Mouse (Mus musculus) thymus, adult 2 months (tissue): ENCODE results near the gene Ccdc181.

Experiments used
- CTCF ChIP-seq: fragments of 200-500 bp; IDR thresholded peaks from 2 replicates; pipeline ENCODE4 v1.5.1; 2012; ENCODE audit warnings: mild to moderate bottlenecking, control low read depth, low read length, moderate library complexity, borderline replicate concordance; ENCODE audit not compliant: control insufficient read depth, poor library complexity, insufficient read depth; ENCODE audit errors: extremely low read depth
- POLR2A ChIP-seq: fragments of 200-500 bp; IDR thresholded peaks from 2 replicates; pipeline ENCODE4 v1.6.1; 2012; ENCODE audit warnings: mild to moderate bottlenecking, low read length, control low read depth, moderate library complexity; ENCODE audit not compliant: control insufficient read depth, poor library complexity, insufficient read depth; ENCODE audit errors: extremely low read depth

DNA sequence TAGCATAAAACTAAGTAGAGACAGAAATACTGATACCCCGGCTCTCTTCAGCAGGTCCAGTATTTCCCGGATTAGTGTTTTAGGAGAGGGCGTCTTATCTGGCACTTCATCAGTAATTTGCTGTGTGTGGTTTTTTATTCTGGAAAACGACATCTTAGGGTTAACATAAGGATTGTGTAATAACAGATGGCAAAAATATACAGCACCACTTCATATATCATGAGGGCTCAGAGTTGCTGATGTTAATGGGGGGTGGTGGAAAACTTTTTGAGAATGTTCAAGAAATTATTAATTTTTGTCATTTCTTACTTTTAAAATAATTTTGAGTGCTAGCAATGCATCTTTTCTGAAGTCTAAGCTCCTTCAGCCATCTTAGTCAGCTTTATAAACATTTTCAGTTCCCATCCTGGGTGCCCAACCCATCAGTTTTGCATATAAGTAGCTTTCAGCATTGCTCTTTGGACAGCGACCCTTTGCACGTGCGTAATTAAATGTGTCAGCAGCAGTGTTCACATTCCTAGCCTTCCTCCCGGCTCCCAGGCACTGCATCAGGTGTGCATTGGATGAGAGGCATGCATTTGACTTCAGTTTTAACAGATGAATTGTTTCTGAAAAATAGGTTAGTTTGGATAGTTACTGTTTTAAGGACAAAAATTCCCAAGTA is 47.7 kb downstream of the Ccdc181 start:
- TF ChIP-seq CTCF (no peak), POLR2A (no peak)
